Mouse (Mus musculus) kidney, embryonic 14.5 days (tissue): ENCODE data around the gene Arrb2. TPM values are rescaled to one million over a fixed set of nuclear protein-coding genes. Genes with fewer than 3 reads are reported as not detected.

ENCODE experiments used
- microRNA-seq: library from miRNA; unstranded; fragments of <30 nt; microRNA quantifications from one replicate; pipeline ENCODE4, GENCODE M21; 2016
- polyA plus RNA-seq: library from polyadenylated mRNA; unstranded; fragments of >200 nt; fragmentation: Nextera tagmentation; extraction: Ambion mirVana; gene quantifications from 2 replicates; pipeline ENCODE4 v1.2.1, GENCODE M21; 2014

Arrb2 gene
- polyA plus RNA-seq, 1 experiment from 2014 or later, result 11.0 TPM

Small RNAs within 50 kb of the gene (microRNA-seq; reads per million reads assigned to microRNA genes)
- gene Mir7115, result not detected

Other genes with a start within 250 kb of the Arrb2 start
- gene Slc16a11, start 219.9 kb upstream of the Arrb2 start, polyA plus RNA-seq, result 3.0 and 3.5 TPM in 2 replicates
- gene Slc16a13, start 211.6 kb upstream of the Arrb2 start, polyA plus RNA-seq, result 8.4 and 14.2 TPM in 2 replicates
- gene Bcl6b, start 202.8 kb upstream of the Arrb2 start, polyA plus RNA-seq, result 19.2 and 20.0 TPM in 2 replicates
- 180 and 243 TPM in 2 replicates for gene 0610010K14Rik, start 194.7 kb upstream of the Arrb2 start, polyA plus RNA-seq
- gene Gm21988, start 192.8 kb upstream of the Arrb2 start, polyA plus RNA-seq, result 7.8 and 10.5 TPM in 2 replicates
- gene Rnasek, start 192.8 kb upstream of the Arrb2 start, polyA plus RNA-seq, result 149 and 173 TPM in 2 replicates
- 3.3 and 3.6 TPM in 2 replicates for gene Alox12, start 177.3 kb upstream of the Arrb2 start, polyA plus RNA-seq
- not detected in 2 replicates for gene Alox12e, start 110.0 kb upstream of the Arrb2 start, polyA plus RNA-seq
- 0.69 and 1.5 TPM in 2 replicates for gene Alox15, start 80.6 kb upstream of the Arrb2 start, polyA plus RNA-seq
- 27.8 and 39.0 TPM in 2 replicates for gene Pelp1, start 22.6 kb upstream of the Arrb2 start, polyA plus RNA-seq
- gene Med11, start 19.3 kb downstream of the Arrb2 start, polyA plus RNA-seq, result 48.7 and 50.0 TPM in 2 replicates
- 0.33 and 0.88 TPM in 2 replicates for gene Zmynd15, start 26.8 kb downstream of the Arrb2 start, polyA plus RNA-seq
- gene Cxcl16, start 27.3 kb downstream of the Arrb2 start, polyA plus RNA-seq, result 5.2 and 6.0 TPM in 2 replicates
- gene Tm4sf5, start 72.6 kb downstream of the Arrb2 start, polyA plus RNA-seq, result 0.31 and 0.91 TPM in 2 replicates
- 0.41 and 0.57 TPM in 2 replicates for gene Vmo1, start 82.0 kb downstream of the Arrb2 start, polyA plus RNA-seq
- 0.31 and 0.34 TPM in 2 replicates for gene Gltpd2, start 86.6 kb downstream of the Arrb2 start, polyA plus RNA-seq
- gene Psmb6, start 92.7 kb downstream of the Arrb2 start, polyA plus RNA-seq, result 823 and 914 TPM in 2 replicates
- not detected in 2 replicates for gene Gm40193, start 100.3 kb downstream of the Arrb2 start, polyA plus RNA-seq
- 3.7 and 5.9 TPM in 2 replicates for gene Pld2, start 107.4 kb downstream of the Arrb2 start, polyA plus RNA-seq
- 14.7 and 21.0 TPM in 2 replicates for gene Mink1, start 130.2 kb downstream of the Arrb2 start, polyA plus RNA-seq
- not detected in 2 replicates for gene 4930544D05Rik, start 183.2 kb downstream of the Arrb2 start, polyA plus RNA-seq
- not detected in 2 replicates for gene Chrne, start 186.6 kb downstream of the Arrb2 start, polyA plus RNA-seq
- 0.29 and 0.35 TPM in 2 replicates for gene Gp1ba, start 206.5 kb downstream of the Arrb2 start, polyA plus RNA-seq
- gene Rnf167, start 214.6 kb downstream of the Arrb2 start, polyA plus RNA-seq, result 83.0 and 109 TPM in 2 replicates
- gene Slc25a11, start 214.8 kb downstream of the Arrb2 start, polyA plus RNA-seq, result 153 and 171 TPM in 2 replicates
- 1,900 and 2,186 TPM in 2 replicates for gene Pfn1, start 222.0 kb downstream of the Arrb2 start, polyA plus RNA-seq
- gene Eno3, start 224.6 kb downstream of the Arrb2 start, polyA plus RNA-seq, result 22.4 and 26.8 TPM in 2 replicates
- 177 and 230 TPM in 2 replicates for gene Spag7, start 236.8 kb downstream of the Arrb2 start, polyA plus RNA-seq